8 mouse cellular contexts compared by ENCODE assay signal in the genomic region with DNA sequence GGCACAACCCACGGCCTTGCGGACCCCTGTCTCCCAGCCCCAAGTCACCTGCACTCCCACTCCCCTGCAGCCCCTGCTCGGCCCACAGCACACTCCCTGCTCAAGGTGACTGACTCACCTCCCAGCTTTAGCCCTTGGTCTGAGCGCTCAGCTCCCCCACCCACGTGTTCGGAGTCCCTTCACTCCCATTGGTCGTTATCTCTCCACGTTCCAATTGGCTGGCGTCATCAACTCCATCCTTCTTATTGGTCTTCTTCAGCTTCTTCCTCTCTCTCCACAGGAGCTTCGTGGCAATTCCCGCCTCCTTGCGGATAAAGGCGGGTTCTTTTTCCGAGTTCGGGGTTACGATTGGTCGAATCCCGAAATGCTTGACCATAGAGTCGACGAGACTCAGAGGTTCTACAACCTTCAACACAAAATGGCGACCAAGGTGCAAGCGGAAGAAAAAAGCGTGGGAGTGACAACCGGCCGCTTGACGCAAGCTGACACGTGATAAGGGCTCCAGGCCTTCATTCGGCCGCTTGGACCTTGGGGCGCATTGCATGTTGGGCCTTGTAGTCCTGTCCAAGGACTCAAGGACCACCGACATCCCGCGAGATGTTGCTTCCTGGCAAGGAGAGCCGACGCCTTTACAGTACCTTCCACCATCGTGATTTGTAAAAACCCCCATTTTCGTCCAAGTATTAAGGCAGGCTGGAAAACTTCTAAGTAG. TPM values are rescaled to one million over a fixed set of nuclear protein-coding genes. Genes with fewer than 3 reads are reported as not detected.
DNase-seq lines count a peak whose midpoint lies in the region; ATAC-seq and TF ChIP-seq lines count a peak whose summit lies in the region.

Gene Atp5g1 (minus strand): TSS at position 162 of the 712 bp plus-strand sequence.

- peaks cover 17% of the 10 kb centered on the region for H3K79me2 ChIP-seq in CH12.LX (replicated peaks; ENCODE audit: control insufficient read depth, extremely low read depth, insufficient read depth, poor library complexity, severe bottlenecking)

- WGBS in forebrain, embryonic 11.5 days = 0% methylated on average over 37 of the region's 37 CpGs
- under 1% methylated on average over 37 of the region's 37 CpGs for WGBS in heart, embryonic 16.5 days
- WGBS in liver, embryonic 15.5 days (ENCODE audit: insufficient replicate concordance) = 0% methylated on average over 37 of the region's 37 CpGs
- WGBS in neural tube, embryonic 12.5 days = under 1% methylated on average over 37 of the region's 37 CpGs

- H3K4me2 ChIP-seq in CH12.LX (ENCODE audit: insufficient read depth, low read depth, poor library complexity, severe bottlenecking) = peak within 1 kb of the TSS; percentile 87
- peak within 1 kb of the TSS; percentile 98 for H3K4me2 ChIP-seq in forebrain, embryonic 11.5 days (ENCODE audit: low read depth, low read length, severe bottlenecking)
- peak within 1 kb of the TSS; percentile 63 for H3K4me2 ChIP-seq in heart, embryonic 16.5 days (ENCODE audit: low read depth, low read length)
- peak within 1 kb of the TSS; percentile 95 for H3K4me2 ChIP-seq in liver, embryonic 15.5 days
- H3K4me2 ChIP-seq in neural tube, embryonic 12.5 days (replicated peaks) = peak within 1 kb of the TSS; percentile 76

- H3K27ac ChIP-seq in CH12.LX (ENCODE audit: insufficient read depth, low read depth) = peak within 1 kb of the TSS; percentile 30; the same call in 1 of the 2 replicates
- peak within 1 kb of the TSS; percentile 46; the same call in 1 of the 2 replicates for H3K27ac ChIP-seq in forebrain, embryonic 11.5 days (ENCODE audit: low read depth, low read length)
- H3K27ac ChIP-seq in heart, embryonic 16.5 days (ENCODE audit: low read length) = peak within 1 kb of the TSS; percentile 96
- peak within 1 kb of the TSS; percentile 80 for H3K27ac ChIP-seq in liver, embryonic 15.5 days (replicated peaks)
- H3K27ac ChIP-seq in neural tube, embryonic 12.5 days = peak within 1 kb of the TSS; percentile 15; the same call in 1 of the 2 replicates

- H3K4me3 ChIP-seq in CH12.LX (replicated peaks in 1 of 3; ENCODE audit: low read depth in 2 of 3, low read length in 2 of 3, poor library complexity in 1 of 3) = peak within 1 kb of the TSS; percentile 66 to 85 (median 68)
- peak within 1 kb of the TSS; percentile 74 for H3K4me3 ChIP-seq in forebrain, embryonic 11.5 days (ENCODE audit: low read depth, low read length)
- peak within 1 kb of the TSS; percentile 89 for H3K4me3 ChIP-seq in heart, embryonic 16.5 days (ENCODE audit: low read length)
- H3K4me3 ChIP-seq in liver, embryonic 15.5 days (replicated peaks) = peak within 1 kb of the TSS; percentile 79
- H3K4me3 ChIP-seq in neural tube, embryonic 12.5 days = peak within 1 kb of the TSS; percentile 56

- TF ChIP-seq EP300 in CH12.LX (IDR thresholded peaks at IDR 0.05; ENCODE audit: low read length) = no peak

- H3K9me3 ChIP-seq in CH12.LX (replicated peaks; ENCODE audit: low read length) = no peaks in the 10 kb centered on the region
- no peaks in the 10 kb centered on the region for H3K9me3 ChIP-seq in forebrain, embryonic 11.5 days (ENCODE audit: control insufficient read depth, low read length)
- no peaks in the 10 kb centered on the region for H3K9me3 ChIP-seq in heart, embryonic 16.5 days (replicated peaks; ENCODE audit: control insufficient read depth, low read length)
- no peaks in the 10 kb centered on the region for H3K9me3 ChIP-seq in liver, embryonic 15.5 days (replicated peaks)
- H3K9me3 ChIP-seq in neural tube, embryonic 12.5 days = no peaks in the 10 kb centered on the region

- dilution Hi-C loops in CH12.LX (cut with MboI; ENCODE audit: extremely low pct_ligation_motif_present, extremely low pct_unique_long_range_greater_than_20kb, low sequenced_read_pairs) = no loop called here

- no peak for TF ChIP-seq CTCF in CH12.LX (conservative IDR thresholded peaks at IDR 0.05 in 1 of 2, IDR thresholded peaks at IDR 0.05 in 1 of 2; ENCODE audit: low read depth in 2 of 2, low read length in 2 of 2)

- in situ Hi-C loops in CH12.LX (cut with MboI; ENCODE audit: low pct_ligation_motif_present, low pct_unique_long_range_greater_than_20kb, low sequenced_read_pairs) = no loop called here

- TF ChIP-seq POLR2A in CH12.LX (IDR thresholded peaks at IDR 0.05; ENCODE audit: low read depth, low read length) = peak; percentile 96

- H3K4me1 ChIP-seq in CH12.LX (ENCODE audit: control insufficient read depth in 1 of 2, insufficient read depth in 2 of 2) = peaks cover 7 to 24% of the 10 kb centered on the region in 2 experiments
- H3K4me1 ChIP-seq in forebrain, embryonic 11.5 days (replicated peaks; ENCODE audit: control insufficient read depth, insufficient read depth, low read length) = peaks cover 6% of the 10 kb centered on the region
- H3K4me1 ChIP-seq in heart, embryonic 16.5 days (ENCODE audit: control insufficient read depth, insufficient read depth, low read length) = peaks cover 9% of the 10 kb centered on the region
- H3K4me1 ChIP-seq in liver, embryonic 15.5 days (replicated peaks) = peaks cover 42% of the 10 kb centered on the region
- H3K4me1 ChIP-seq in neural tube, embryonic 12.5 days = peaks cover 13% of the 10 kb centered on the region

- DNase-seq in CH12.LX (ENCODE audit: extremely low read depth) = peak; percentile 100
- DNase-seq in c-Kit-positive CD71-positive TER-119-negative erythroid progenitor cells, embryonic 14.5 days (ENCODE audit: low read depth) = peak; percentile 99
- peak; percentile 98 for DNase-seq in forebrain, embryonic 11.5 days (ENCODE audit: low spot score)
- peak; percentile 98 to 100 for DNase-seq in kidney, postnatal 36 days
- peak; percentile 100 for DNase-seq in telencephalon, adult 2 months (ENCODE audit: low read depth, low spot score)

- peak; percentile 98 for ATAC-seq in forebrain, embryonic 11.5 days (replicated peaks; ENCODE audit: low FRiP score)
- ATAC-seq in heart, embryonic 16.5 days (replicated peaks; ENCODE audit: extremely low read depth, insufficient read depth, low FRiP score) = peak; percentile 96
- ATAC-seq in liver, embryonic 15.5 days (ENCODE audit: insufficient read depth) = peak; percentile 91
- peak; percentile 96 for ATAC-seq in neural tube, embryonic 12.5 days (ENCODE audit: low FRiP score, low read depth)

- peak within 1 kb of the TSS; percentile 86 for H3K9ac ChIP-seq in CH12.LX (ENCODE audit: insufficient read depth, low read depth)
- peak within 1 kb of the TSS; percentile 79 for H3K9ac ChIP-seq in forebrain, embryonic 11.5 days (ENCODE audit: low read length)
- H3K9ac ChIP-seq in heart, embryonic 16.5 days (ENCODE audit: low read length) = peak within 1 kb of the TSS; percentile 95
- H3K9ac ChIP-seq in liver, embryonic 15.5 days = peak within 1 kb of the TSS; percentile 70
- peak within 1 kb of the TSS; percentile 73 for H3K9ac ChIP-seq in neural tube, embryonic 12.5 days

- no peak for TF ChIP-seq RAD21 in CH12.LX (IDR thresholded peaks at IDR 0.05; ENCODE audit: low read depth, low read length)

- no peaks in the 10 kb centered on the region for H3K27me3 ChIP-seq in CH12.LX (replicated peaks)
- no peaks in the 10 kb centered on the region for H3K27me3 ChIP-seq in forebrain, embryonic 11.5 days (ENCODE audit: control insufficient read depth, insufficient read depth, low read length)
- H3K27me3 ChIP-seq in heart, embryonic 16.5 days (ENCODE audit: control insufficient read depth, insufficient read depth, low read length) = no peaks in the 10 kb centered on the region
- H3K27me3 ChIP-seq in liver, embryonic 15.5 days = no peaks in the 10 kb centered on the region
- H3K27me3 ChIP-seq in neural tube, embryonic 12.5 days (replicated peaks) = no peaks in the 10 kb centered on the region

- peaks cover 17 to 27% of the 10 kb centered on the region in 2 experiments for H3K36me3 ChIP-seq in CH12.LX (replicated peaks in 1 of 2; ENCODE audit: control insufficient read depth in 1 of 2, insufficient read depth in 1 of 2, low read length in 1 of 2)
- H3K36me3 ChIP-seq in forebrain, embryonic 11.5 days (ENCODE audit: control insufficient read depth, insufficient read depth, low read length) = peaks cover 6% of the 10 kb centered on the region; the same call in 1 of the 2 replicates
- H3K36me3 ChIP-seq in heart, embryonic 16.5 days (ENCODE audit: control insufficient read depth, insufficient read depth) = peaks cover 12% of the 10 kb centered on the region; the same call in 1 of the 2 replicates
- peaks cover 25% of the 10 kb centered on the region for H3K36me3 ChIP-seq in liver, embryonic 15.5 days (replicated peaks)
- H3K36me3 ChIP-seq in neural tube, embryonic 12.5 days = peaks cover 13% of the 10 kb centered on the region

TF ChIP-seq in CH12.LX, 34 proteins besides CTCF, POLR2A, EP300 and RAD21 (continues in another document):
- TF ChIP-seq CHD2 (IDR thresholded peaks at IDR 0.05; ENCODE audit: low read length) (peak; percentile 98), HCFC1 (IDR thresholded peaks at IDR 0.05; ENCODE audit: low read depth, low read length) (peak; percentile 94), PAX5 (IDR thresholded peaks at IDR 0.05; ENCODE audit: low read length) (no peak), SMC3 (IDR thresholded peaks at IDR 0.05; ENCODE audit: low read depth, low read length) (no peak), E2F4 (IDR thresholded peaks at IDR 0.05; ENCODE audit: insufficient replicate concordance, low read depth, low read length) (peak; percentile 82; the same call in 1 of the 2 replicates), MAFK (IDR thresholded peaks at IDR 0.05; ENCODE audit: insufficient replicate concordance, low read length) (no peak), TCF12 (IDR thresholded peaks at IDR 0.05; ENCODE audit: low read depth, low read length) (peak; percentile 91), POLR2AphosphoS2 (IDR thresholded peaks at IDR 0.05; ENCODE audit: low read depth, low read length) (peak; percentile 98), CHD1 (IDR thresholded peaks at IDR 0.05; ENCODE audit: low read depth, low read length) (no peak), ZNF384 (IDR thresholded peaks at IDR 0.05; ENCODE audit: low read depth, low read length) (peak; percentile 74), TBP (conservative IDR thresholded peaks at IDR 0.05; ENCODE audit: low read depth, low read length) (peak; percentile 93), NELFE (IDR thresholded peaks at IDR 0.05; ENCODE audit: low read depth, low read length) (peak; percentile 99), ZMIZ1 (IDR thresholded peaks at IDR 0.05; ENCODE audit: low read depth, low read length) (peak; percentile 96), JUND (conservative IDR thresholded peaks at IDR 0.05; ENCODE audit: low read depth, low read length) (peak; percentile 33; the same call in 1 of the 2 replicates)

RNA-seq across cellular contexts. Expression of gene Atp5g1, which starts in this region (rescaled TPM):
- total RNA-seq in CH12.LX (2012; rRNA removed) (851 and 995 TPM in 2 replicates), CH12.LX (2014; rRNA removed) (669 and 778 TPM in 2 replicates)
- polyA plus RNA-seq in CH12.LX (2012; ENCODE audit: insufficient read length, low read depth) = 788 and 969 TPM in 2 replicates
- 440 and 449 TPM in 2 replicates for polyA plus RNA-seq in forebrain, embryonic 11.5 days (2014; fragmentation: Nextera tagmentation; extraction: Ambion mirVana)
- 2,218 and 2,299 TPM in 2 replicates for polyA plus RNA-seq in heart, embryonic 16.5 days (2015; fragmentation: Nextera tagmentation; extraction: Ambion mirVana)
- 466 and 500 TPM in 2 replicates for polyA plus RNA-seq in liver, embryonic 15.5 days (2015; fragmentation: Nextera tagmentation; extraction: Ambion mirVana)
- 483 and 502 TPM in 2 replicates for polyA plus RNA-seq in neural tube, embryonic 12.5 days (2016; fragmentation: Nextera tagmentation; extraction: Ambion mirVana)

Comparison
In these comparisons a context has a peak if more than half of its experiments do, and no peak if none do; other contexts are left out.
1. Peak in every context shown above with its lines: DNase-seq, ATAC-seq, H3K4me3 ChIP-seq and H3K27ac ChIP-seq.
2. H3K27ac ChIP-seq: peak in every context shown above with its lines; median percentile 96 in heart, embryonic 16.5 days; 80 in liver, embryonic 15.5 days; 46 in forebrain, embryonic 11.5 days; 30 in CH12.LX; 15 in neural tube, embryonic 12.5 days.